Mouse (Mus musculus) CH12.LX (cell line): ENCODE data around the gene Lrrn4cl. TPM values are rescaled to one million over a fixed set of nuclear protein-coding genes. Genes with fewer than 3 reads are reported as not detected.

Source experiments
- DNase-seq: peaks from one replicate; pipeline ENCODE4 v3.0.0-alpha.2; 2013; ENCODE audit errors: extremely low read depth
- H3K27ac ChIP-seq: 2 replicates; pipeline ENCODE4 v1.5.1; 2012; ENCODE audit warnings: low read depth, mild to moderate bottlenecking, control low read depth, moderate library complexity; ENCODE audit not compliant: insufficient read depth
- H3K27me3 ChIP-seq: replicated peaks from 2 replicates; pipeline ENCODE3; 2012; ENCODE audit warnings: inconsistent platforms
- H3K36me3 ChIP-seq, 2 experiments: replicated peaks in 1 of 2; 2 replicates each; pipeline versions ENCODE3 to v1.6.1; 2012; ENCODE audit warnings: inconsistent platforms in 1 of 2, low read length in 1 of 2, mild to moderate bottlenecking in 1 of 2, mixed read lengths in 1 of 2, moderate library complexity in 1 of 2; ENCODE audit not compliant: control insufficient read depth in 1 of 2, insufficient read depth in 1 of 2
- H3K4me1 ChIP-seq, 2 experiments: 2 replicates each; pipeline ENCODE4 v1.6.1; 2012; ENCODE audit warnings: inconsistent platforms in 1 of 2, moderate library complexity in 1 of 2; ENCODE audit not compliant: insufficient read depth in 2 of 2, control insufficient read depth in 1 of 2
- H3K4me2 ChIP-seq: 2 replicates; pipeline ENCODE4 v1.6.1; 2012; ENCODE audit warnings: low read depth, mild to moderate bottlenecking, control low read depth; ENCODE audit not compliant: poor library complexity, insufficient read depth, severe bottlenecking
- H3K4me3 ChIP-seq, 3 experiments: fragments of 150-350 bp in 1 of 3; sonication (generic) in 1 of 3; replicated peaks in 1 of 3; 2 replicates each; pipeline versions ENCODE3 to v1.5.1; 2011 to 2012; ENCODE audit warnings: low read depth in 2 of 3, low read length in 2 of 3, mild to moderate bottlenecking in 2 of 3, moderate library complexity in 2 of 3, control low read depth in 1 of 3, improper control_type of control experiment in 1 of 3, inconsistent platforms in 1 of 3, mixed read lengths in 1 of 3; ENCODE audit not compliant: poor library complexity in 1 of 3
- H3K79me2 ChIP-seq: replicated peaks from 2 replicates; pipeline ENCODE4 v1.6.1; 2012; ENCODE audit warnings: mild to moderate bottlenecking, moderate library complexity; ENCODE audit not compliant: control insufficient read depth, poor library complexity, insufficient read depth, severe bottlenecking; ENCODE audit errors: extremely low read depth
- H3K9ac ChIP-seq: 2 replicates; pipeline ENCODE4 v1.6.1; 2012; ENCODE audit warnings: low read depth, mild to moderate bottlenecking, control low read depth, moderate library complexity; ENCODE audit not compliant: insufficient read depth
- H3K9me3 ChIP-seq: replicated peaks from 2 replicates; pipeline ENCODE3; 2012; ENCODE audit warnings: low read length, inconsistent platforms, mixed read lengths
- BHLHE40 ChIP-seq: IDR thresholded peaks from 2 replicates; pipeline ENCODE4 v1.6.1; 2011; ENCODE audit warnings: mild to moderate bottlenecking, low read depth, low read length, improper control_type of control experiment
- CHD1 ChIP-seq: IDR thresholded peaks from 2 replicates; pipeline ENCODE4 v1.6.1; 2012; ENCODE audit warnings: low read depth, low read length, improper control_type of control experiment, inconsistent platforms
- CHD2 ChIP-seq: IDR thresholded peaks from 2 replicates; pipeline ENCODE4 v1.6.1; 2011; ENCODE audit warnings: low read length, improper control_type of control experiment
- CTCF ChIP-seq, 2 experiments: IDR thresholded peaks in 1 of 2; conservative IDR thresholded peaks in 1 of 2; 2 replicates each; pipeline ENCODE4 v1.5.1; 2011 to 2012; ENCODE audit warnings: low read depth in 2 of 2, low read length in 2 of 2, improper control_type of control experiment in 1 of 2, inconsistent platforms in 1 of 2, mild to moderate bottlenecking in 1 of 2, moderate library complexity in 1 of 2
- E2F4 ChIP-seq: IDR thresholded peaks from 2 replicates; pipeline ENCODE4 v1.6.1; 2011; ENCODE audit warnings: low read depth, low read length, improper control_type of control experiment; ENCODE audit not compliant: insufficient replicate concordance
- ELF1 ChIP-seq: IDR thresholded peaks from 2 replicates; pipeline ENCODE4 v1.6.1; 2014; ENCODE audit warnings: low read depth, mild to moderate bottlenecking, inconsistent platforms, low read length, improper control_type of control experiment
- ETS1 ChIP-seq: conservative IDR thresholded peaks from 2 replicates; pipeline ENCODE4 v1.6.1; 2012; ENCODE audit warnings: low read depth, mild to moderate bottlenecking, inconsistent platforms, low read length, improper control_type of control experiment, moderate library complexity
- IRF4 ChIP-seq: IDR thresholded peaks from 2 replicates; pipeline ENCODE4 v1.6.1; 2014; ENCODE audit warnings: low read depth, mild to moderate bottlenecking, inconsistent platforms, low read length, improper control_type of control experiment
- JUN ChIP-seq: IDR thresholded peaks from 2 replicates; pipeline ENCODE4 v1.6.1; 2011; ENCODE audit warnings: low read depth, mild to moderate bottlenecking, low read length, improper control_type of control experiment, moderate library complexity; ENCODE audit not compliant: insufficient read depth
- MAX ChIP-seq: IDR thresholded peaks from 2 replicates; pipeline ENCODE4 v1.6.1; 2011; ENCODE audit warnings: low read length, improper control_type of control experiment
- MAZ ChIP-seq: IDR thresholded peaks from 2 replicates; pipeline ENCODE4 v1.6.1; 2012; ENCODE audit warnings: low read depth, mild to moderate bottlenecking, inconsistent platforms, low read length, improper control_type of control experiment, moderate library complexity
- MEF2A ChIP-seq: IDR thresholded peaks from 2 replicates; pipeline ENCODE4 v1.6.1; 2014; ENCODE audit warnings: low read depth, mild to moderate bottlenecking, inconsistent platforms, low read length, improper control_type of control experiment, borderline replicate concordance
- MYC ChIP-seq: IDR thresholded peaks from 2 replicates; pipeline ENCODE4 v1.6.1; 2011; ENCODE audit warnings: low read depth, mild to moderate bottlenecking, improper control_type of control experiment, low read length
- NELFE ChIP-seq: IDR thresholded peaks from 2 replicates; pipeline ENCODE4 v1.6.1; 2011; ENCODE audit warnings: low read depth, low read length, improper control_type of control experiment
- NRF1 ChIP-seq: IDR thresholded peaks from 2 replicates; pipeline ENCODE4 v1.6.1; 2014; ENCODE audit warnings: low read depth, mild to moderate bottlenecking, inconsistent platforms, low read length, improper control_type of control experiment, moderate library complexity
- PAX5 ChIP-seq: IDR thresholded peaks from 2 replicates; pipeline ENCODE4 v1.6.1; 2012; ENCODE audit warnings: low read length, inconsistent platforms, mixed read lengths
- POLR2A ChIP-seq: IDR thresholded peaks from 2 replicates; pipeline ENCODE4 v1.6.1; 2011; ENCODE audit warnings: low read depth, mild to moderate bottlenecking, improper control_type of control experiment, low read length
- RCOR1 ChIP-seq: conservative IDR thresholded peaks from 2 replicates; pipeline ENCODE4 v1.6.1; 2012; ENCODE audit warnings: low read depth, mild to moderate bottlenecking, inconsistent platforms, low read length, improper control_type of control experiment
- SIN3A ChIP-seq: IDR thresholded peaks from 2 replicates; pipeline ENCODE4 v1.6.1; 2012; ENCODE audit warnings: low read length, improper control_type of control experiment, inconsistent platforms
- SMC3 ChIP-seq: IDR thresholded peaks from 2 replicates; pipeline ENCODE4 v1.6.1; 2011; ENCODE audit warnings: low read depth, low read length, improper control_type of control experiment
- TBP ChIP-seq: conservative IDR thresholded peaks from 2 replicates; pipeline ENCODE4 v1.6.1; 2011; ENCODE audit warnings: low read depth, low read length, improper control_type of control experiment
- TCF12 ChIP-seq: IDR thresholded peaks from 2 replicates; pipeline ENCODE4 v1.6.1; 2014; ENCODE audit warnings: low read depth, mild to moderate bottlenecking, inconsistent platforms, low read length, improper control_type of control experiment
- UBTF ChIP-seq: IDR thresholded peaks from 2 replicates; pipeline ENCODE4 v1.6.1; 2012; ENCODE audit warnings: low read depth, mild to moderate bottlenecking, inconsistent platforms, low read length, improper control_type of control experiment, moderate library complexity
- USF1 ChIP-seq: IDR thresholded peaks from 2 replicates; pipeline ENCODE4 v1.6.1; 2014; ENCODE audit warnings: low read depth, mild to moderate bottlenecking, inconsistent platforms, low read length, improper control_type of control experiment
- ZC3H11A ChIP-seq: IDR thresholded peaks from 2 replicates; pipeline ENCODE4 v1.6.1; 2012; ENCODE audit warnings: low read depth, mild to moderate bottlenecking, inconsistent platforms, low read length, improper control_type of control experiment
- ZKSCAN1 ChIP-seq: IDR thresholded peaks from 2 replicates; pipeline ENCODE4 v1.6.1; 2012; ENCODE audit warnings: low read depth, inconsistent platforms, low read length, improper control_type of control experiment, borderline replicate concordance
- dilution Hi-C: fragments of 300-500 bp; cut with MboI; formaldehyde crosslinking; loops from 2 replicates; pipeline ENCODE4 v1.14.3; 2020; ENCODE audit warnings: low sequenced_read_pairs; ENCODE audit not compliant: extremely low pct_unique_long_range_greater_than_20kb, extremely low pct_ligation_motif_present
- in situ Hi-C: fragments of 300-500 bp; cut with MboI; formaldehyde crosslinking; loops from 3 replicates; pipeline ENCODE4 v1.14.3; 2019; ENCODE audit warnings: low sequenced_read_pairs, low pct_ligation_motif_present, low pct_unique_long_range_greater_than_20kb, mixed read lengths
- polyA plus RNA-seq: library from polyadenylated mRNA; unstranded; fragments of >175 nt; gene quantifications from 2 replicates; pipeline ENCODE4 v1.2.1, GENCODE M21; 2012; ENCODE audit warnings: low read depth; ENCODE audit not compliant: insufficient read length
- total RNA-seq, 2 experiments: library from RNA; depleted of rRNA; stranded (reverse); fragments of 300-350 nt in 1 of 2; fragments of >200 nt in 1 of 2; gene quantifications; 2 replicates each; pipeline ENCODE4 v1.2.3; 2012 to 2014

Lrrn4cl gene
- total and polyA plus RNA-seq, 3 experiments: 0.17 to 0.41 (median 0.31) TPM

GRCm38 (mm10) chr19:8817001-8817400, 33.6 kb upstream of the Lrrn4cl start:
- Histone ChIP-seq H3K4me1 (peaks cover 10 to 34% of the 10 kb centered on the region in 2 experiments), H3K27ac (no peak overlapping the region), H3K4me2 (peak overlapping the region; percentile 81), H3K79me2 (peaks cover 55% of the 10 kb centered on the region), H3K9me3 (no peaks in the 10 kb centered on the region), H3K27me3 (no peaks in the 10 kb centered on the region), H3K36me3 (peaks cover 33 to 51% of the 10 kb centered on the region in 2 experiments), H3K4me3 (peak overlapping the region; percentile 22 to 31 (median 27)), H3K9ac (peak overlapping the region; percentile 95; the same call in 1 of the 2 replicates)
- dilution Hi-C loops: no loop called here
- in situ Hi-C loops: no loop called here
- TF ChIP-seq USF1: no peak
- 0 out of 2 replicates have a peak, but pooled peaks have one; percentile 29 for TF ChIP-seq POLR2A
- 0 out of 2 replicates have a peak, but pooled peaks have one; percentile 28 for TF ChIP-seq BHLHE40
- DNase-seq: no peak

DNA sequence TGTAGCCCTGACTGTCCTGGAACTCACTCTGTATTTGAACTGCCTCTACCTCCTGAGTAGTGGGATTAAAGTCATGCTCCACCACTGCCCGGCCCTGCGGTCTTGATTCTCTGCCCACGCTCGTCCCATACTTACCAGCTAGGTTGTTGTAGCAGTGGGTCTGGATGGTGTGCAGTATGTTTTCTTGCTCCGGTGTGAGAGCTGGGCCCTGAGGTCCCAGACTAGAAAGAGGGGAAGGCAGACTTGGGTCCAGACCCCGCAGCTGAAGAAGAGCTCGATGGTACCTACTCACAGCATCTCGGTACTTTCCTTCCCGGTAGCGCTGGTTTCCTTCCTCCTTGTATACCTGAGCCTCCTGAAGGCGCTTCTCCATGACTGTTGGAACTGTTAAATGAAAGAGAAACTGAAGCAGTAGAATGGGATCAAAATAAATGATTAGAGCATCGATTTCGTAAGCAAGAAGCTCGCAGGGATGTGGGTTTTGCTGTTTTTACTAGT, 32.2 kb upstream of the Lrrn4cl start:
- dilution Hi-C loops: no loop called here
- in situ Hi-C loops: no loop called here

GRCm38 (mm10) chr19:8818801-8819595, 31.6 kb upstream of the Lrrn4cl start, which contains the start of gene Ttc9c:
TSS of gene Ttc9c (minus strand) at chr19:8819333.
- in situ Hi-C loops: no loop called here
- no peaks in the 10 kb centered on the region for H3K9me3 ChIP-seq
- H3K79me2 ChIP-seq: peaks cover 69% of the 10 kb centered on the region
- H3K4me3 ChIP-seq: peak within 1 kb of the TSS; percentile 96 to 98 (median 96)
- H3K27me3 ChIP-seq: no peaks in the 10 kb centered on the region
- H3K4me2 ChIP-seq: peak within 1 kb of the TSS; percentile 93
- dilution Hi-C loops: no loop called here
- peak; percentile 99 for DNase-seq
- peaks cover 10 to 40% of the 10 kb centered on the region in 2 experiments for H3K4me1 ChIP-seq
- H3K9ac ChIP-seq: peak within 1 kb of the TSS; percentile 95
- H3K27ac ChIP-seq: peak within 1 kb of the TSS; percentile 98
- H3K36me3 ChIP-seq: peaks cover 31 to 46% of the 10 kb centered on the region in 2 experiments
- TF ChIP-seq RCOR1 (no peak), BHLHE40 (peak; percentile 61), CHD2 (peak; percentile 85), CHD1 (peak; percentile 60; the same call in 1 of the 2 replicates), TCF12 (peak; percentile 89), ELF1 (peak; percentile 75; the same call in 1 of the 2 replicates), IRF4 (no peak; the same call in 1 of the 2 replicates), MAZ (no peak), SMC3 (peak; percentile 8; the same call in 1 of the 2 replicates), PAX5 (no peak), USF1 (no peak), POLR2A (peak; percentile 90), NRF1 (peak; percentile 49), ZKSCAN1 (no peak), SIN3A (peak; percentile 95), ETS1 (peak; percentile 42), ZC3H11A (no peak), TBP (peak; percentile 80)

More for the DNA sequence above, 32.2 kb upstream of the Lrrn4cl start:
- peak overlapping the region; percentile 90 to 96 (median 91) for H3K4me3 ChIP-seq
- H3K27me3 ChIP-seq: no peaks in the 10 kb centered on the region
- peaks cover 64% of the 10 kb centered on the region for H3K79me2 ChIP-seq
- H3K27ac ChIP-seq: peak overlapping the region; percentile 91
- no peak for TF ChIP-seq UBTF
- no peak for TF ChIP-seq MYC
- no peak for TF ChIP-seq MEF2A
- no peak for TF ChIP-seq NRF1
- no peak for TF ChIP-seq MAZ
- no peak for TF ChIP-seq USF1
- TF ChIP-seq ELF1: no peak
- TF ChIP-seq JUN: no peak
- TF ChIP-seq TBP: no peak
- no peak for TF ChIP-seq E2F4
- no peak for TF ChIP-seq CTCF (conservative IDR thresholded peaks at IDR 0.05 in 1 of 2, IDR thresholded peaks at IDR 0.05 in 1 of 2; ENCODE audit: low read depth in 2 of 2, low read length in 2 of 2)
- TF ChIP-seq MAX: no peak
- TF ChIP-seq NELFE: no peak
- TF ChIP-seq, all 38 proteins: peak for 0
- DNase-seq: no peak
- H3K9me3 ChIP-seq: no peaks in the 10 kb centered on the region
- peaks cover 10 to 42% of the 10 kb centered on the region in 2 experiments for H3K4me1 ChIP-seq
- peak overlapping the region; percentile 93 for H3K4me2 ChIP-seq
- peaks cover 31 to 45% of the 10 kb centered on the region in 2 experiments for H3K36me3 ChIP-seq
- peak overlapping the region; percentile 95 for H3K9ac ChIP-seq
